Mouse (Mus musculus): Measurements from ENCODE around the gene Elf5.

Elf5 gene

GRCm38 (mm10) chr2:103436534-103436933 lies 25.0 kb downstream of the Elf5 start:
- DNase-seq: no peak

GRCm38 (mm10) chr2:103439071-103439622 lies 27.7 kb downstream of the Elf5 start:
- no peak for DNase-seq

GRCm38 (mm10) chr2:103439710-103440109 lies 28.2 kb downstream of the Elf5 start:
- DNase-seq: peak; percentile 91

GRCm38 (mm10) chr2:103445776-103446175 lies 34.3 kb downstream of the Elf5 start:
- peak; percentile 50 for DNase-seq

- DNase-seq: no peak
These were observed 34.8 kb downstream of the Elf5 start for GRCm38 (mm10) chr2:103446326-103446725.

- DNase-seq: no peak
These were observed 37.6 kb downstream of the Elf5 start for GRCm38 (mm10) chr2:103448947-103449560.

GRCm38 (mm10) chr2:103449813-103450212 lies 38.3 kb downstream of the Elf5 start:
- DNase-seq: no peak

GRCm38 (mm10) chr2:103450267-103450666 lies 38.8 kb downstream of the Elf5 start:
- no peak for DNase-seq

- DNase-seq: no peak
These were observed 41.1 kb downstream of the Elf5 start for GRCm38 (mm10) chr2:103452550-103452949.

- DNase-seq: no peak
These were observed 44.3 kb downstream of the Elf5 start for GRCm38 (mm10) chr2:103455748-103456147.

GRCm38 (mm10) chr2:103456646-103457045 lies 45.2 kb downstream of the Elf5 start:
- DNase-seq: peak; percentile 87

- DNase-seq: no peak
These were observed 45.6 kb downstream of the Elf5 start for GRCm38 (mm10) chr2:103457048-103457447.

GRCm38 (mm10) chr2:103457628-103458027 lies 46.1 kb downstream of the Elf5 start:
- no peak for DNase-seq

GRCm38 (mm10) chr2:103459069-103459468 lies 47.6 kb downstream of the Elf5 start:
- DNase-seq: no peak

GRCm38 (mm10) chr2:103461210-103461609 lies 49.7 kb downstream of the Elf5 start:
- DNase-seq: no peak

GRCm38 (mm10) chr2:103461743-103462142 lies 50.3 kb downstream of the Elf5 start:
- DNase-seq: no peak

GRCm38 (mm10) chr2:103462746-103463145 lies 51.3 kb downstream of the Elf5 start:
- no peak for DNase-seq

- no peak for DNase-seq
These were observed 53.0 kb downstream of the Elf5 start for GRCm38 (mm10) chr2:103464524-103464923.

GRCm38 (mm10) chr2:103465429-103465828 lies 53.9 kb downstream of the Elf5 start:
- no peak for DNase-seq

- DNase-seq: no peak
These were observed 54.8 kb downstream of the Elf5 start for GRCm38 (mm10) chr2:103466272-103466671.

- DNase-seq: no peak
These were observed 55.6 kb downstream of the Elf5 start for GRCm38 (mm10) chr2:103466984-103467588.

- no peak for DNase-seq
These were observed 61.9 kb downstream of the Elf5 start for GRCm38 (mm10) chr2:103473362-103473761.

- DNase-seq: no peak
These were observed 64.7 kb downstream of the Elf5 start for GRCm38 (mm10) chr2:103476180-103476579.

GRCm38 (mm10) chr2:103476657-103477056 lies 65.2 kb downstream of the Elf5 start:
- DNase-seq: no peak

GRCm38 (mm10) chr2:103477456-103477855 lies 66.0 kb downstream of the Elf5 start:
- no peak for DNase-seq

Data from right cerebral cortex, postnatal 14 days (tissue).